Mouse (Mus musculus) heart, adult 8-10 months (tissue): ENCODE data around the gene Fsd1. TPM values are rescaled to one million over a fixed set of nuclear protein-coding genes. Genes with fewer than 3 reads are reported as not detected.

Source experiments
- DNase-seq: peaks from one replicate; pipeline ENCODE4 v3.0.0; 2022; ENCODE audit warnings: low spot score
- total RNA-seq, 4 experiments: library from RNA; stranded (reverse); gene quantifications; 2 replicates each; pipeline ENCODE4 v1.2.4; 2022

Fsd1 gene
- total RNA-seq, 4 experiments from 2014 or later, result 0.52 to 1.6 TPM; not detected in 2

DNA sequence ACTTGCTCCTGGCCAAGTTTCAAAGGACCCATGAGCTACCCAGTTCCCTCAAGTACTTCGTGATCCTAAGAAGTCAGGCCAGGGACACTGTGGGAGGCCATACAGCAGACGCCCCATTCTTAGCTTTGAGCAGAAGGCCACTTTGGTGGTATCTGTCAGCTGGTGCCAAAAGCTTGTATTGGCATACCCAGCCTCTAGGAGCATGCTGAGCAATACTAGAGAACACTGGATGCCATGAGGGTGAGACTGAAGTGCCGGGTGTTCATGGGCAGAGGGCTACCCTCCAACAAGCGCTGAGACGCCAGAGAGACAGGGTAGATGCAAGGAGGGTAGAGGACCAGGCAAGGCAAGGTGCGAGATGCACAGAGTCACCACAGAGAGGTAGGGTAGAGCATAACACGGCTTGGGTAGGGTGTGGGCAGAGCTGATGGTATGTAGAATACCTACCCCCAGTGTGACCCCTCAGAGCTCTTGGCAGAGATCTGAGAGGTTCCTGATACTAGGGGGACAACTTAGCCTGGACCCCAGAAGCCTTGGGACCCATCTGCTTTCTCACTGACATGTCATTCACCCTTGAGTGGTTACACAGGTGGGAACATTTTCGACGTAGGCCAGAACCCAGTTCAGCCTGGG, 44.0 kb downstream of the Fsd1 start:
- no peak for DNase-seq

DNA sequence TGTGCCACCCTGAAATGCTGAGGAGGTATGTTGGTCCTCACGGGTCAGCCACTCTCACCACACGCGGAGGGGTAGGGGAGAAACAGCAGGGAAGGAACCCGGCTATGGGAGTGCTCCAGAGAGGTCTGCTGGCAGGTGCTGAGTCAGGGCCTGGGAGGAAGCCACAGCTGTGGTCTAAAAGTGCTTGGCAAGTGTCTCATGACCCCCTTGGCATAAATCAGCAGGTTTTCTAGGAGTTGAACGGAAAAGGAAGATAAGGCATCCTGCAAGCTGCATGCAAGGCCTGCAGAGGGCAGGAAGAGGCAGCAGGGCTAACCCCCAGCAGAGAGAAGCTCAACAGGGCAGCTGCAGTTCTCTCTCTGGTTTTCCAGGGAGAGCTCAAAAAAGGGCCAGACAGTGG, 44.6 kb downstream of the Fsd1 start:
- no peak for DNase-seq

DNA sequence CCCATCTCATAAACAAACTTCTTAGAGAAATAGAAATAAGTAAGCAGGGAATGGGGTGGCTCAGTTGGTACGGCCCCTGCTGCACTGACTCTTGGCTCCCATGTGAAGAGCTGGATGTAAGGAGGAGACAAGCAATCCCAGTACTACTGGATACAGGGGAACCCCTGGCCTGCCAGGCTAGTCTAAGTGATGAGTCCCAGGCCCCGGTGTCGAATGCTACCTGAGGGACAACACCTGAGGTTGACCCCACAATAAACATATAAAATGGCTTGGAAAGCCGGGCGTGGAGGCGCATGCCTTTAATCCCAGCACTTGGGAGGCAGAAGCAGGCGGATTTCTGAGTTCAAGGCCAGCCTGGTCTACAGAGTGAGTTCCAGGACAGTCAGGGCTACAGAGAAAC, 45.1 kb downstream of the Fsd1 start:
- DNase-seq, result no peak

DNA sequence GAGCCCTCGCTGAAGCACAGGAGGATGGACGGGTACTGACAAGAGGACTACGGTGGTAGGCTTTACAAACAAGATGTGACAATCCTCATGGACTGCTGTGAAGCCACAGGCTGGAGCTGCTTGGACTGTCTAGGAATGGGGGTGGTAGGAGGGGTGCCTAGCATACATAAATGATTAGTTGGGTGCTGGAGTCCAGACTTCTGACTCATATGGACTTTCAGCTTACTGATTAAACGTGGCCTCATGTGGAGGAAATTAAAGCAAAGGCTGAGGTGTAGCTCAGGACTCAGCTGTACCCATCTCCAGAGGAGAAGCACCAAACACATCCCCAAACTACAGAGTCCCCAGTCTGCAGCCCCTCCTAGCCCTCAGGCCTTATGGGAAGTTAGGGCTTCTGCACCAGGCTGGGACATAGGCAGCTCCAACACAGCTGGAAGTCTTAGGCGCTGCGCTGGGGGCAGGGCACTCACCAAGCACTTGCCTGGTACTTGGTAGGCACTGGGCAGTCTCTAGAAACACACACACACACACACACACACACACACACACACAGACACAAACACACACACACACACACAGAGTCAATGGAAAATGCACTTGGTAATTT, 45.9 kb downstream of the Fsd1 start:
- DNase-seq, result no peak

DNA sequence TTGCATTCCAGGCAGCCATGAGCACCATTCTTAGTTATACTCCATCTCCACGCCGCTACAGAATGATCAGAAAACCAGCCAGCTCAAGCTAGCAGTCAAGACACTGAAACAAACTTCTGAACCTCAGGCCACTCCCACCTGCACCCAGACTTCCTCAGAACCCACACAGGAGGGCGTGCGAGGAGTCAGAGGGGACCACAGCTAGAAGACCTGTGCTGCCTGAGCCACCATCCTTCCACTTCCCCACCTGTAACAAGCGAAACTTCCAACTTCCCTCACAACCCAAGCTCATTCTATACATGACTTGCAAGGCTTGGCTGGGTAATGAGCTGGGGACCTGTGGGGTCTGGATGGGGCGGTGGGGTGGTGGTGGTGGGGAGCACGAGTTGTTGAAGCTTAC, 46.5 kb downstream of the Fsd1 start:
- DNase-seq, result no peak

DNA sequence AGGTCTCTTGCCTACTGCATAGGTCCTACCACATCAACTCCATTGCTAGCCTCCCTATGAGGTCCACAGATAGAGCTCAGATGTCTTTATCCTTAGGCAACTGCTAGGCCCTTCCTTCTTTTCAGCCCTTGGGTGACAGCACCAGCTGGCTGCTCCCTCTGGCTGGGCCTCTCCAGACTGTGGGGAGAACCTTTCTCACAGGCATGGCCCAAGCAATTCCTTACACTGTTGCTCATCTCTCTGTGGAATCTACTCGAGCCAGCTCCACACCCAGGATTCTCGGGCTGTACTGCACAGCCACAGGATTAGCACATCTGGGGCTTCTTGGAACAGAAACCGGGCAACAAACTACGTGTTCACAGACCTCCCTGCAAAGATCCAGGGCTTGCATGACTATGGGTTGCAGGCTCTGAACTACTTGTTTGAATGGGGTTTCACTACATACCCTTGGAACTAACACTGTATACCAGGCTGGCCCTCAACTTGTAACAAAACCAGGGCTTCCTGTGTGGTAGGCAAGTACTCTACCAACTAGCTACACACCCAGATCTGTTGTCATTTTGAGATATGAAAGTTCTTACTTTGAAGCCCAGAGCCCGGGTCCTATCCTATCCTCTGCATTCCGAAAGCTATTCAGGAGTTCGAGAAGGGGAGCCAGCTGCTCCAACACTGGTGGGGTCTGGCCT, 47.9 kb downstream of the Fsd1 start:
- DNase-seq, result no peak

DNA sequence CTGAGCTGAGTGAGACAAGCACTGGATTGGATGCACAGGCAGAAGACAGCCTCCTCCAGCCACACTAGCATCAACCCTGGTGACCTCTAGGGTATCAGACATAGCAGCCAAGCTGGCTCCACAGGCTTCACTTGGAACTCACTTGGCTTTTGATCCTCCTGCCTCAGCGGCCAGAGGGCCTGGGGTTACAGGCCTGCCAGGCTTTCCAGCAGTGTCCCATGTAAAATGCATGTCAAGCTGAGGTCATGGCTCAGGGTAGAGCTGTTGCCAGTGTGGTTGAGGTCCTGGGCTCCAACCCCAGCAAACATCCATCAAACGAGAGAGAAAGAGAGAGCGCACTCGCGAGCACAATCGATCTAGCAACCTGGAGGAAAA, 48.4 kb downstream of the Fsd1 start:
- DNase-seq, result no peak

DNA sequence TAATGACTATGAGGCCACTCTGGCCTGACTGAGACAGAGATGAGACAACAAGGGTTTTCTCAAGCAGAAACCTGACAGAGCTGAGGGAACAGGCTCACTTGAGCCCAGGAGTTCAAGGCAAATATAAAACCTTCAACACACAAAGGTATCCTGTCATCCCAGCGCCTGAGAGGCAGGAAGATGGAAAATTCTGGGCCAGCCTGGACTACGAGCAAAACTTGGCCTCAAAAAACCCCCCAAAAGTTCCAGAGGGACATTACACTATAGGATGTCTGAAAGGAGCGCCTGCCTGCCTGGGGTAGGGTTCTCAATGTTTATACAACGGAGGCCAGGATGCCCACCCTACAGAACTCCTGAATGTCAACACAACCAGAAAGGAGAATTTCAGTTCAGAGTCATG, 48.9 kb downstream of the Fsd1 start:
- no peak for DNase-seq

DNA sequence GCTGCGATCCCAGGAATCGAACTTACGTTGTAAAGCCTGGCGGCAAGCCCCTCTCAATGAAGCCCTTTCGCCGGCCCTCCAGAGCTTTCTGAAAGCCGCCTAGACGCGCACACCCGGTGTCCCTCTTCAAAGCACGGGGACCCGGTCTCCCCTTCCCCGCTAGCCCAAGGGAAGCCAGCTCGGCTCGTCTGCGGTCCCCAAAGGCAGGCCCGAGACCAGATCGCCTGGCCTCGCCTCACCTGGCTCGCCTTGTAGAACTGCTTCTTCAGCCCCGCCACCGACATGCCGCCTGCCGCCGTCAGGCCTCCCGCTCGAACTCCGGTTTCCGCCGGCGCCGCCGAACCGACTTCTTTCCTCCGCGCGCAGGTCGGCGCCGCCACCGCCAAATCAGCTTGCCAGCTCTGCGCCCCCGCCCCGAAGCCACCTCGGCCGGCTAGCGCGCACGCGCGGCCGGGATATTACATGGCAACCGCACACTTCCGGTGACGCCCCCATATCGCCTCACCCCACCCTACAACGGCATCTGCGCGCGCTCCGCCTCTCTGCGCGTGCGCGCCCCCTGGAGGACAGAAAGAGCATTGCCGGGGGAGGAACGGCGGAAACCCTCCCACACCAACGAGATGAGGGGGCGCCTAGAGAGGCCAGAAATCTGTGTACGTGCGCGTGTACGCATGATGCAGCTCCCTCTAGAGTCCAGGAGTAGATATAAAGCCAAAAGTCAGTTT, 50.0 kb downstream of the Fsd1 start, which contains the start of gene Sh3gl1:
Sh3gl1 (minus strand) TSS at position 460 of the 725 bp plus-strand sequence.
- peak; percentile 99 for DNase-seq

DNA sequence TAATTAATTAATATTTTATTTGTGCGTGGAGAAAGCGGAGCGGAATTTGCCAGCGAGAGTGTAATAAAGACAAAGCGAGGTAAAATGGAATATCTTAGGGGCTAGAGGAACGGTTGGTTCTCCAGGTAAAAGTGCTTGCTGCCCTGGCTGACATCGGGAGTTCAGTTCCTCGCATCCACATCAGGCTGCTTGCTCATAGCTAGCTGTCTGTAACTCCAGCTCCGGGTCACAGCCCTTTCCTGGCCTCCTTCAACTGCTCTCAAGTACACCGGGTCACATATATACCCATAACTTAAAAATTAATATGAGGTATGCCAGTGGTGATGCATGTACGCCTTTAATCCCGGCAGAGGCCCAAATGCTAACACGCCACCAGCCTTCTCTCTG, 50.6 kb downstream of the Fsd1 start:
- no peak for DNase-seq

DNA sequence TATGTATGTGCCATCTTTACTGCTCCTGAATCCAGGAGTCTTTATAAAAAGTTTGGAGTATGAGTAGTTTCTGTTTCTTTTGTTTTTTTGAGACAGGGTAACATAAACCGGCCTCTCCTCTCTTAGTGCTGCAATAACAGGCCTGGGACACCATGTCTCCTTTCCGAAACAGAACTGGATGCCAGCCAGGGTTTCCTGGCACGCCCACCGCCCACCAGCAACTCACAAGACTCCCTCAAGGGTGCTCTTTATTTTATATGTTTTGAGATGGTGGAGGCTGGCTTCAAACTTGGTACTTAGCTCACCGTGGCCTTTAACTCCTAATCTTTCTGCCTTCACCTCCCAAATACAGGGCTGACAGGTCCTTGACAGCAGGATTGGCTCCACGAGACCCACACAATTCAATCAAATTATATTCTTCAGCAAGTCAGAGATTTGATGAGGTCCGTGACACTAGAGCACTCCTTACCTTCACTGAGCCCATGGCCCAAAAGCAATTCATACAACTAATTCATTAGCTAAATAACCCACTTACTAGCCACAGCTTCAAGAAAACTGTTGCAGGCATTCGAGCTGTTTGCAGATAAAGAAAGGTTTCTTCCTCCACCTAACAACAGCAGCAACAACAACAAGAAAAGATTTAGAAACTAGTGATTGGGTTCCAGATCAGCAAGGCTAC, 52.4 kb downstream of the Fsd1 start:
- no peak for DNase-seq

DNA sequence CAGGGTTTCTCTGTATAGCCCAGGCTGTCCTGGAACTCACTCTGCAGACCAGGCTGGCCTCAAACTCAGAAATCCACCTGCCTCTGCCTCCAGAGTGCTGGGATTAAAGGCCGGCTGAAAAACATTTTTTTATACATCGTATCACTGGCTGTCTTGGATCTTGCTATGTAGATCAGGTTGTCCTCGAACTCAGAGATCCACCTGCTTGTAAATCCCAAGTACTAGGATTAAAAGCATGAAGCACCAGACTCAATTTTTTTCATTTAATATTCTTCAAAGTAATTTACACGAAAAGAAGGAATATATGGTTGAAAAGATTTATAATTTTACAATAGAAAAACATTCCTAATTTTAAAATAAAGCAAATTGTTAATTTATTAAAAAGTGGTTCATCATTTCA, 53.0 kb downstream of the Fsd1 start:
- DNase-seq, result no peak

DNA sequence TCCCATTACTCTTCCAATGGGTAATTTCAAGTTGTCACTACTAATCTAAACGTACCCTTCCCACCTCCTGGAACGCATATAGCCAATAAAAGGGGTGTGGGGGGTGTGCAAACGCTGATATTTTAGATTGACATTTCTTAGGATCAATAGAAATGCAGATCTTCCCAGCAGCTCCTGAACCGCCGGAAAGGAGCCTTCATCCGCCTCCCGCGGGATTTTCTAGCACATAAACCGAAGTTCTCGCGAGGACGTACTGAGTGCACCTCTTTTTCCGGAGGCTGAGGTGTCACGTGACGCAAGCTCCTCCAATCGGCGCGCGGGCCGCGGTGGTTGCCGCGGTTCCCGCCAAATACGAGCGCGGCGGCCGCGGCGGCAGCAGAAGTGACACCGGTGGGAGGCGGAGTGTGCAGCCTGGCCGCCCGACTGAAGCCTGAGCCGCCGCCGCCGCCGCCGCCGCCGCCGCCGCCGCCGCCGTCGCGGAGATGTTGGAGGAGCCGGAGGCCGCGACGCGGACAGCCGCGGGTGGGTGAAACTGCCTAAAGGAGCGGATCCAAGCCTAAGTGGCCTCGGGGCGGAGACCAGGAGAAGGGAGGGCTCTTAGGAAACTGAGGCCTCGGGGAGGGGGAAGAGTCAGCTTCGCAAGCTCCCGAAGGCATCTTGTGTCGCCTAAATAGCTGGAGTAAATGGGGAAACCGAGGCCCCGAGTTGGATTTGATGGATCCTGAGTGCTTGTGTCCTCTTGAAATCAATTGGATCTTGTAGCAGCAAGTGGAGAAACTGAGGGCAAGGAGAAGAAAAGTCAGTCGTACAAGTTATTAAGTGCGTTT, 53.9 kb downstream of the Fsd1 start, which contains the start of gene Chaf1a:
Chaf1a (plus strand) TSS at position 410 of the 827 bp plus-strand sequence.
- peak; percentile 98 for DNase-seq

DNA sequence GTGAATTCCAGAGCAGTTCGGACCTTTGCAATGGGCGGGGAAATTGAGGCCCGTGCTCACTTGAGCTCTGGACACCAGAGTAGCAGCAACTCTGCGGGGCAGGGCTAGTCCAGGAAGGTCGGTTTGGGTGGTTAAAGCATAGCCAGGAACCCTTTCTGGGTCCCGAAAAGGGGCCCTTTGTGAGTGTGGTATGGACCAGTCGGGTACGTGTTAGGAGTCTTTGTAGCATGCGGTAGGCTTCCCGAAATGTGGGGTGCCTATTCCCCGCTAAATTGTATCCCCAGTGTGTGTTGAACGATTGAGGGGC, 54.5 kb downstream of the Fsd1 start:
- DNase-seq, result no peak

Other genes starting within 250 kb of the Fsd1 start
- gene Adgre4, start 236.5 kb upstream of the Fsd1 start, total RNA-seq, result 1 to 10 TPM in 1 of 4 experiments, under 1 TPM in 3; 0.31 to 1.3 (median 0.41) TPM
- gene Zfp119a, start 107.6 kb upstream of the Fsd1 start, total RNA-seq, result 1 to 10 TPM; 2.9 to 4.0 (median 3.7) TPM
- gene Zfp959, start 94.4 kb upstream of the Fsd1 start, total RNA-seq, result 1 to 10 TPM; 2.6 to 4.1 (median 3.5) TPM
- 1 to 10 TPM; 2.4 to 3.9 (median 3.1) TPM for gene Zfp119b, start 37.0 kb upstream of the Fsd1 start, total RNA-seq
- under 1 TPM; 0.23 to 0.97 (median 0.41) TPM for gene Ebi3, start 33.9 kb upstream of the Fsd1 start, total RNA-seq
- gene Yju2, start 27.4 kb upstream of the Fsd1 start, total RNA-seq, result 10 to 100 TPM in 1 of 4 experiments, 1 to 10 TPM in 3; 8.2 to 10.3 (median 9.0) TPM
- 1 to 10 TPM in 3 of 4 experiments, under 1 TPM in 1; 0.66 to 2.0 (median 1.5) TPM for gene Shd, start 16.0 kb upstream of the Fsd1 start, total RNA-seq
- 10 to 100 TPM; 11.8 to 17.5 (median 14.4) TPM for gene Stap2, start 19.1 kb downstream of the Fsd1 start, total RNA-seq
- 10 to 100 TPM; 78.9 to 90.4 (median 87.1) TPM for gene Mpnd, start 19.2 kb downstream of the Fsd1 start, total RNA-seq
- gene Sh3gl1, start 50.1 kb downstream of the Fsd1 start, total RNA-seq, result 10 to 100 TPM; 12.3 to 14.4 (median 13.3) TPM
- gene Chaf1a, start 53.9 kb downstream of the Fsd1 start, total RNA-seq, result 1 to 10 TPM in 3 of 4 experiments, under 1 TPM in 1; 0.84 to 1.9 (median 1.4) TPM
- gene Ubxn6, start 88.5 kb downstream of the Fsd1 start, total RNA-seq, result 10 to 100 TPM; 50.4 to 64.4 (median 55.4) TPM
- gene Hdgfl2, start 93.1 kb downstream of the Fsd1 start, total RNA-seq, result 10 to 100 TPM; 30.6 to 41.4 (median 35.2) TPM
- gene Plin4, start 123.3 kb downstream of the Fsd1 start, total RNA-seq, result 100 to 1,000 TPM; 140 to 200 (median 164) TPM
- 100 to 1,000 TPM; 110 to 160 (median 150) TPM for gene Plin5, start 131.1 kb downstream of the Fsd1 start, total RNA-seq
- 10 to 100 TPM; 47.5 to 68.7 (median 60.4) TPM for gene Lrg1, start 135.5 kb downstream of the Fsd1 start, total RNA-seq
- gene Sema6b, start 153.8 kb downstream of the Fsd1 start, total RNA-seq, result 10 to 100 TPM in 1 of 4 experiments, 1 to 10 TPM in 3; 5.4 to 10.4 (median 8.6) TPM
- 1 to 10 TPM; 1.2 to 2.1 (median 1.4) TPM for gene Tnfaip8l1, start 176.0 kb downstream of the Fsd1 start, total RNA-seq
- 10 to 100 TPM; 25.5 to 29.8 (median 27.9) TPM for gene Mydgf, start 197.4 kb downstream of the Fsd1 start, total RNA-seq
- 10 to 100 TPM; 42.6 to 51.1 (median 46.6) TPM for gene Dpp9, start 232.4 kb downstream of the Fsd1 start, total RNA-seq